Mouse (Mus musculus) heart, postnatal 36 days (tissue): ENCODE measurements around the gene Opcml. TPM values are rescaled to one million over a fixed set of nuclear protein-coding genes. Genes with fewer than 3 reads are reported as not detected.

Experiments
- DNase-seq, 2 experiments: peaks; one replicate each; pipeline ENCODE4 v3.0.0; 2021 to 2022
- intact Hi-C: fragments of 180-260 bp; cut with DNase I; formaldehyde crosslinking; loops from one replicate; pipeline ENCODE4 v1.15.1; 2025
- total RNA-seq, 2 experiments: library from RNA; stranded (reverse); gene quantifications; 2 replicates each; pipeline ENCODE4 v1.2.3; 2021

The Opcml gene
- total RNA-seq, 2 experiments from 2014 or later, result 0.86 to 1.2 TPM

- intact Hi-C loops, result no loop called here
- DNase-seq, result no peak
These were observed 513.1 kb downstream of the Opcml start for GRCm38 (mm10) chr9:28303659-28304058.

- DNase-seq, result no peak
- intact Hi-C loops, result no loop called here
These were observed 516.0 kb downstream of the Opcml start for GRCm38 (mm10) chr9:28306364-28307121.

GRCm38 (mm10) chr9:28307122-28307430, 516.5 kb downstream of the Opcml start:
- no peak for DNase-seq

GRCm38 (mm10) chr9:28307481-28308050, 517.0 kb downstream of the Opcml start:
- intact Hi-C loops, result no loop called here
- no peak for DNase-seq

More at GRCm38 (mm10) chr9:28307122-28307430, 516.5 kb downstream of the Opcml start:
- intact Hi-C loops, result no loop called here

GRCm38 (mm10) chr9:28317881-28318280, 527.3 kb downstream of the Opcml start:
- DNase-seq, result no peak
- intact Hi-C loops, result no loop called here

- DNase-seq, result no peak
- intact Hi-C loops, result no loop called here
These were observed 528.6 kb downstream of the Opcml start for GRCm38 (mm10) chr9:28319021-28319755.

GRCm38 (mm10) chr9:28319802-28320201, 529.2 kb downstream of the Opcml start:
- intact Hi-C loops, result no loop called here
- no peak for DNase-seq

GRCm38 (mm10) chr9:28327985-28328384, 537.4 kb downstream of the Opcml start:
- intact Hi-C loops, result loop anchor here (2.0 kb wide), 1 partner anchor 65 kb away; no protein-coding TSS in a partner anchor
- DNase-seq, result no peak

GRCm38 (mm10) chr9:28328434-28328833, 537.9 kb downstream of the Opcml start:
- no peak for DNase-seq
- intact Hi-C loops, result loop anchor here (2.0 kb wide), 1 partner anchor 66 kb away; no protein-coding TSS in a partner anchor

GRCm38 (mm10) chr9:28329477-28329876, 538.9 kb downstream of the Opcml start:
- intact Hi-C loops, result loop anchor here (2.0 kb wide), 1 partner anchor 67 kb away; no protein-coding TSS in a partner anchor
- DNase-seq, result no peak

- DNase-seq, result peak in 1 of 2 experiments; percentile 4
- intact Hi-C loops, result loop anchor here (5.0 kb wide), 1 partner anchor 1121 kb away; no protein-coding TSS in a partner anchor
These were observed 546.1 kb downstream of the Opcml start for GRCm38 (mm10) chr9:28336511-28337208.

GRCm38 (mm10) chr9:28337837-28338236, 547.3 kb downstream of the Opcml start:
- no peak for DNase-seq
- intact Hi-C loops, result loop anchor here (5.0 kb wide), 1 partner anchor 1119 kb away; no protein-coding TSS in a partner anchor

GRCm38 (mm10) chr9:28354978-28355377, 564.4 kb downstream of the Opcml start:
- no peak for DNase-seq
- intact Hi-C loops, result no loop called here

- intact Hi-C loops, result no loop called here
- no peak for DNase-seq
These were observed 567.4 kb downstream of the Opcml start for GRCm38 (mm10) chr9:28357946-28358345.

- intact Hi-C loops, result no loop called here
- DNase-seq, result no peak
These were observed 570.1 kb downstream of the Opcml start for GRCm38 (mm10) chr9:28360691-28361090.

- DNase-seq, result no peak
- intact Hi-C loops, result no loop called here
These were observed 574.0 kb downstream of the Opcml start for GRCm38 (mm10) chr9:28364473-28365159.

GRCm38 (mm10) chr9:28365160-28365473, 574.5 kb downstream of the Opcml start:
- DNase-seq, result no peak
- intact Hi-C loops, result no loop called here

- DNase-seq, result no peak
- intact Hi-C loops, result no loop called here
These were observed 596.1 kb downstream of the Opcml start for GRCm38 (mm10) chr9:28386527-28387175.

GRCm38 (mm10) chr9:28395222-28395621, 604.6 kb downstream of the Opcml start:
- DNase-seq, result no peak

GRCm38 (mm10) chr9:28395638-28396037, 605.1 kb downstream of the Opcml start:
- no peak for DNase-seq
- intact Hi-C loops, result no loop called here

More at GRCm38 (mm10) chr9:28395222-28395621, 604.6 kb downstream of the Opcml start:
- intact Hi-C loops, result no loop called here
